Mouse (Mus musculus): Measurements from ENCODE around the gene Smarcc1. TPM values are rescaled to one million over a fixed set of nuclear protein-coding genes. Genes with fewer than 3 reads are reported as not detected.

Smarcc1 gene
- polyA plus RNA-seq, 1 experiment from 2014 or later: 58.1 TPM

- H3K9ac ChIP-seq (ENCODE audit: low read depth, low read length): no peak overlapping the region
- H3K36me3 ChIP-seq (ENCODE audit: insufficient read depth, low read length): peaks cover 58% of the 10 kb centered on the region
- no peak overlapping the region for H3K4me3 ChIP-seq (replicated peaks; ENCODE audit: low read depth, low read length)
- no peak for ATAC-seq (replicated peaks; ENCODE audit: low FRiP score, low read depth)
- H3K27ac ChIP-seq: no peak overlapping the region
- TF ChIP-seq CTCF (IDR thresholded peaks at IDR 0.05; ENCODE audit: low read depth): peak; percentile 13; the same call in 1 of the 2 replicates
- no peaks in the 10 kb centered on the region for H3K4me1 ChIP-seq (replicated peaks; ENCODE audit: insufficient read depth, low read length)
- no peak for DNase-seq (ENCODE audit: low spot score)
- no peaks in the 10 kb centered on the region for H3K9me3 ChIP-seq (replicated peaks; ENCODE audit: low read length)
- 82% methylated on average over 5 of the region's 5 CpGs for WGBS
- H3K4me2 ChIP-seq (ENCODE audit: low read length): no peak overlapping the region
- H3K27me3 ChIP-seq (ENCODE audit: insufficient read depth, low read length): no peaks in the 10 kb centered on the region
Measured at GRCm38 (mm10) chr9:110170858-110171257, 53.4 kb downstream of the Smarcc1 start.

- peaks cover 53% of the 10 kb centered on the region for H3K36me3 ChIP-seq (ENCODE audit: insufficient read depth, low read length)
Measured at GRCm38 (mm10) chr9:110199870-110200269, 82.4 kb downstream of the Smarcc1 start.

DNA sequence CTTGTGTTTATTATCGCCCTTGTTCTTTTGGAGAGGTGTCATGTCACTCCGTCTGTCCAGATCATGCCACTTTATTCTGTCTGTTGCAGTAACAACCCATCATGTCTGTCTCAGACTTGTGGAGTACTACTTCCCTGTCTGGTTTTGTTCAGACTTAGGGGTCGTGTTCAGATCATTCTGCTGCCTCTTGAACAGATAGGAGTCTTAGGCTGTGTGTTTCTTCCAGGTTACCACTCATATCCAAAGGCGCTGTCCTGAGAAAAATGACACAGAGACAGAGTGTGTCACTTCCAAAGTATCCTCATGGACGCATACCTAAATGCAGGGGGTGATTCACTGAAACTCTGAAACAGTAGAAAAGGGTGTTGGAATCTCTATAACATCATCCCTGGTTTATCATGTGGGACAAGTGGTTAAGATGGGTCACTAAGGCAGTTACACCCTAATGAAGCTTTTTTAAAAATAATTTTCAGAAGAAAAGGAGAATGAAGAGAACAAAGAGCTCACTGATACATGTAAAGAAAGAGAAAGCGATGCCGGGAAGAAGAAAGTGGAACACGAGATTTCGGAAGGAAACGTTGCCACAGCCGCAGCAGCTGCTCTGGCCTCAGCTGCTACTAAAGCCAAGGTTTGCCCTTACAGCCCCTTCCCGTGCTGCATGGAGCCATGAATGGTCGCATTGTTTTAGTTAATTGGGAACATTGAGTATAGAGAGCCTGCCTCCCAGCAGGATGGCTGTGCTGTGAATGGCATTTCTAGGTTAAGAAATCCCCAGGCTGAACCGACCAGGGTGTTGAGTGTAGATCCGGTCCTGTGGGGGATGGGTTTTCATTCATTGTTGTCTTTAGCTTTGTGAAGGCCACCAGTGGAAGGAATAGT, 88.3 kb downstream of the Smarcc1 start:
- Histone ChIP-seq H3K4me1 (replicated peaks; ENCODE audit: insufficient read depth, low read length) (no peaks in the 10 kb centered on the region), H3K27me3 (ENCODE audit: insufficient read depth, low read length) (no peaks in the 10 kb centered on the region), H3K36me3 (ENCODE audit: insufficient read depth, low read length) (peaks cover 63% of the 10 kb centered on the region), H3K4me2 (ENCODE audit: low read length) (no peak overlapping the region), H3K27ac (no peak overlapping the region), H3K4me3 (replicated peaks; ENCODE audit: low read depth, low read length) (no peak overlapping the region), H3K9me3 (replicated peaks; ENCODE audit: low read length) (no peaks in the 10 kb centered on the region), H3K9ac (ENCODE audit: low read depth, low read length) (no peak overlapping the region)
- 77% methylated on average over 15 of the region's 15 CpGs for WGBS
- DNase-seq (ENCODE audit: low spot score): no peak
- no peak for ATAC-seq (replicated peaks; ENCODE audit: low FRiP score, low read depth)
- TF ChIP-seq CTCF (IDR thresholded peaks at IDR 0.05; ENCODE audit: low read depth): no peak

More at GRCm38 (mm10) chr9:110199870-110200269, 82.4 kb downstream of the Smarcc1 start:
- WGBS: 85% methylated on average over 2 of the region's 2 CpGs
- Histone ChIP-seq H3K4me1 (replicated peaks; ENCODE audit: insufficient read depth, low read length) (no peaks in the 10 kb centered on the region), H3K4me3 (replicated peaks; ENCODE audit: low read depth, low read length) (no peak overlapping the region), H3K9me3 (replicated peaks; ENCODE audit: low read length) (no peaks in the 10 kb centered on the region), H3K27ac (no peak overlapping the region), H3K27me3 (ENCODE audit: insufficient read depth, low read length) (no peaks in the 10 kb centered on the region), H3K9ac (ENCODE audit: low read depth, low read length) (no peak overlapping the region), H3K4me2 (ENCODE audit: low read length) (no peak overlapping the region)
- TF ChIP-seq CTCF (IDR thresholded peaks at IDR 0.05; ENCODE audit: low read depth): no peak
- DNase-seq (ENCODE audit: low spot score) (no peak), ATAC-seq (replicated peaks; ENCODE audit: low FRiP score, low read depth) (no peak)

DNA sequence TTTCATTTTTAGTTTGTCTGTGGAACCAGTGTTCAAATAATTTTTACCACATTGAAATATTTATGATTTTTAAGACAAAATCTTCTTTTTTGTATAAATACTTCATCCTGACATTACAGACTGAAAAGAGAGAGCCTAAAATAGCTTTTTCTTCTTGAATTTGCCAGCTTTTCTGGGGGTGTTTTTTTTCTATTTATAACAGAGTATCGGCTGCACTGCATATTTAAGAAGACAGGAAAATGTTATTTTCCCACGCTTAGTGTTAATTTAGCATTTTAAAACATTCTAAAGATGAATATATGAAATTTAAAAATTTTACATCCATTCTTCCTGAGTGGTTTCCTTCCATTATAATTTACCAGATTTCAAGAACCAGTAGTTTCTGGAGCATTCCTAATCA, 88.9 kb downstream of the Smarcc1 start:
- DNase-seq (ENCODE audit: low spot score) (no peak), ATAC-seq (replicated peaks; ENCODE audit: low FRiP score, low read depth) (no peak)
- TF ChIP-seq CTCF (IDR thresholded peaks at IDR 0.05; ENCODE audit: low read depth): no peak
- WGBS: 93% methylated on average over 2 of the region's 2 CpGs
- H3K4me3 ChIP-seq (replicated peaks; ENCODE audit: low read depth, low read length): no peak overlapping the region
- H3K27ac ChIP-seq: no peak overlapping the region
- H3K9me3 ChIP-seq (replicated peaks; ENCODE audit: low read length): no peaks in the 10 kb centered on the region
- H3K27me3 ChIP-seq (ENCODE audit: insufficient read depth, low read length): no peaks in the 10 kb centered on the region
- H3K9ac ChIP-seq (ENCODE audit: low read depth, low read length): no peak overlapping the region
- no peaks in the 10 kb centered on the region for H3K4me1 ChIP-seq (replicated peaks; ENCODE audit: insufficient read depth, low read length)
- H3K36me3 ChIP-seq (ENCODE audit: insufficient read depth, low read length): peaks cover 65% of the 10 kb centered on the region
- H3K4me2 ChIP-seq (ENCODE audit: low read length): no peak overlapping the region

DNA sequence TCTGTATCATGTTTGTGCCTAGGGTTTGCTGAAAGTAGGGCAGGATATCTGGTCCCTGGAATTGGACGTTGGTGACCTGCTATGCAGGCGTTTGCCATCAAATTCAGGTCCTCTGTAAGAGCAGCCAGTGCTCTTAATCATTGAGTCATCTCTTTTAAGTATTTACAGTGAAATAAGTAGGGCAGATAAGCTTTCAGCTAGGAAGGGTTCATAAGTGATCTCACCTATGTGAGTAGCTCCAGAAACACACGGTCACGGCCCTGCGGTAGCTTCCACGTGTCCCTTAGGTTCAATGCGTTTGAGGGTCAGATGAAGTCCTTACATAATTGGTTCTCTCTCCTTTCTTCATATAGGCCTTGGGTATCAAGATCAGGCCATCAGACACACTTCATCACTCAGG, 90.8 kb downstream of the Smarcc1 start:
- no peak for ATAC-seq (replicated peaks; ENCODE audit: low FRiP score, low read depth)
- Histone ChIP-seq H3K4me2 (ENCODE audit: low read length) (no peak overlapping the region), H3K27me3 (ENCODE audit: insufficient read depth, low read length) (no peaks in the 10 kb centered on the region), H3K36me3 (ENCODE audit: insufficient read depth, low read length) (peaks cover 66% of the 10 kb centered on the region), H3K27ac (no peak overlapping the region), H3K4me1 (replicated peaks; ENCODE audit: insufficient read depth, low read length) (no peaks in the 10 kb centered on the region), H3K9ac (ENCODE audit: low read depth, low read length) (no peak overlapping the region), H3K9me3 (replicated peaks; ENCODE audit: low read length) (no peaks in the 10 kb centered on the region), H3K4me3 (replicated peaks; ENCODE audit: low read depth, low read length) (no peak overlapping the region)
- whole genome bisulfite sequencing: 71% methylated on average over 7 of the region's 7 CpGs
- TF ChIP-seq CTCF (IDR thresholded peaks at IDR 0.05; ENCODE audit: low read depth): no peak
- DNase-seq (ENCODE audit: low spot score): no peak

- no peak for TF ChIP-seq CTCF (IDR thresholded peaks at IDR 0.05; ENCODE audit: low read depth)
- no peaks in the 10 kb centered on the region for H3K9me3 ChIP-seq (replicated peaks; ENCODE audit: low read length)
- DNase-seq (ENCODE audit: low spot score) (no peak), ATAC-seq (replicated peaks; ENCODE audit: low FRiP score, low read depth) (no peak)
- 87% methylated on average over 3 of the region's 3 CpGs for WGBS
- no peak overlapping the region for H3K9ac ChIP-seq (ENCODE audit: low read depth, low read length)
- H3K4me2 ChIP-seq (ENCODE audit: low read length): no peak overlapping the region
- H3K4me3 ChIP-seq (replicated peaks; ENCODE audit: low read depth, low read length): no peak overlapping the region
- peaks cover 64% of the 10 kb centered on the region for H3K36me3 ChIP-seq (ENCODE audit: insufficient read depth, low read length)
- no peaks in the 10 kb centered on the region for H3K4me1 ChIP-seq (replicated peaks; ENCODE audit: insufficient read depth, low read length)
- H3K27ac ChIP-seq: no peak overlapping the region
- no peaks in the 10 kb centered on the region for H3K27me3 ChIP-seq (ENCODE audit: insufficient read depth, low read length)
Measured at GRCm38 (mm10) chr9:110208967-110209366, 91.5 kb downstream of the Smarcc1 start.

Measured in kidney, postnatal 0 days (tissue).